Mouse (Mus musculus) cerebellum, adult 9-10 months (tissue): ENCODE data around the gene Sphkap.

Experiments used
- DNase-seq: peaks from one replicate; pipeline ENCODE4 v3.0.0; 2022

Sphkap gene

GRCm38 (mm10) chr1:83408021-83408464 is at the start of gene Sphkap:
TSS of gene Sphkap (minus strand) at chr1:83408200.
- DNase-seq, result peak; percentile 89

GRCm38 (mm10) chr1:83451291-83451690 is 43.3 kb upstream of the Sphkap start:
- DNase-seq, result peak; percentile 90

- DNase-seq, result no peak
Observed at GRCm38 (mm10) chr1:83440422-83440821, 32.4 kb upstream of the Sphkap start.

GRCm38 (mm10) chr1:83433932-83434331 is 25.9 kb upstream of the Sphkap start:
- DNase-seq, result peak; percentile 61

- DNase-seq, result peak; percentile 87
Observed at GRCm38 (mm10) chr1:83429866-83430265, 21.9 kb upstream of the Sphkap start.

- DNase-seq, result no peak
Observed at GRCm38 (mm10) chr1:83407616-83408015, 384 bp downstream of the Sphkap start.

GRCm38 (mm10) chr1:83406882-83407549 is 984 bp downstream of the Sphkap start:
- DNase-seq, result peak; percentile 86

- DNase-seq, result no peak
Observed at GRCm38 (mm10) chr1:83401079-83401478, 6.9 kb downstream of the Sphkap start.

GRCm38 (mm10) chr1:83396284-83396683 is 11.7 kb downstream of the Sphkap start:
- no peak for DNase-seq

- no peak for DNase-seq
Observed at GRCm38 (mm10) chr1:83395559-83395958, 12.4 kb downstream of the Sphkap start.

GRCm38 (mm10) chr1:83389419-83389818 is 18.6 kb downstream of the Sphkap start:
- peak; percentile 61 for DNase-seq

GRCm38 (mm10) chr1:83377404-83377803 is 30.6 kb downstream of the Sphkap start:
- DNase-seq, result no peak

- DNase-seq, result peak; percentile 52
Observed at GRCm38 (mm10) chr1:83366456-83366855, 41.5 kb downstream of the Sphkap start.

- DNase-seq, result peak; percentile 69
Observed at GRCm38 (mm10) chr1:83362168-83362567, 45.8 kb downstream of the Sphkap start.

- DNase-seq, result no peak
Observed at GRCm38 (mm10) chr1:83346453-83346852, 61.5 kb downstream of the Sphkap start.

GRCm38 (mm10) chr1:83345572-83345971 is 62.4 kb downstream of the Sphkap start:
- no peak for DNase-seq

- no peak for DNase-seq
Observed at GRCm38 (mm10) chr1:83345069-83345468, 62.9 kb downstream of the Sphkap start.

- DNase-seq, result no peak
Observed at GRCm38 (mm10) chr1:83342726-83343250, 65.2 kb downstream of the Sphkap start.

GRCm38 (mm10) chr1:83339358-83339757 is 68.6 kb downstream of the Sphkap start:
- no peak for DNase-seq

GRCm38 (mm10) chr1:83316917-83317316 is 91.1 kb downstream of the Sphkap start:
- DNase-seq, result no peak

GRCm38 (mm10) chr1:83315146-83315545 is 92.9 kb downstream of the Sphkap start:
- DNase-seq, result peak; percentile 66

- peak; percentile 76 for DNase-seq
Observed at GRCm38 (mm10) chr1:83311607-83312295, 96.2 kb downstream of the Sphkap start.

GRCm38 (mm10) chr1:83297137-83298076 is 110.6 kb downstream of the Sphkap start:
- peak; percentile 67 for DNase-seq
